Mouse (Mus musculus): Measurements from ENCODE around the gene Prcc. TPM values are rescaled to one million over a fixed set of nuclear protein-coding genes. Genes with fewer than 3 reads are reported as not detected.

The Prcc gene
- total RNA-seq (2014; rRNA removed): 8.0 and 9.9 TPM in 2 replicates
- 15.1 and 16.8 TPM in 2 replicates for polyA plus RNA-seq (2012; rRNA removed)

GRCm38 (mm10) chr3:87885281-87886003, at the start of gene Prcc:
Gene Prcc (minus strand): TSS chr3:87885608.
- Histone ChIP-seq H3K4me1 (ENCODE audit: control insufficient read depth, insufficient read depth, low read length) (peaks cover 9% of the 10 kb centered on the region; the same call in 1 of the 2 replicates), H3K27me3 (ENCODE audit: control insufficient read depth, insufficient read depth, low read length) (no peaks in the 10 kb centered on the region), H3K79me2 (ENCODE audit: control insufficient read depth, insufficient read depth, low read length) (peaks cover 21% of the 10 kb centered on the region), H3K36me3 (ENCODE audit: control insufficient read depth, insufficient read depth, low read length) (peaks cover 2% of the 10 kb centered on the region), H3K4me3 (ENCODE audit: insufficient read depth, low read depth, low read length) (peak within 1 kb of the TSS; percentile 88), H3K9ac (ENCODE audit: low read depth, low read length) (peak within 1 kb of the TSS; percentile 90), H3K27ac (replicated peaks; ENCODE audit: insufficient read depth, low read depth, low read length) (peak within 1 kb of the TSS; percentile 91)
- under 1% methylated on average over 33 of the region's 33 CpGs for WGBS
- peak; percentile 100 for DNase-seq (ENCODE audit: extremely low read depth, low read depth, low spot score)
- TF ChIP-seq POLR2A (IDR thresholded peaks at IDR 0.05; ENCODE audit: extremely low read depth, insufficient read depth, low read length): no peak
- TF ChIP-seq CTCF (IDR thresholded peaks at IDR 0.05; ENCODE audit: low read depth, low read length): no peak

DNA sequence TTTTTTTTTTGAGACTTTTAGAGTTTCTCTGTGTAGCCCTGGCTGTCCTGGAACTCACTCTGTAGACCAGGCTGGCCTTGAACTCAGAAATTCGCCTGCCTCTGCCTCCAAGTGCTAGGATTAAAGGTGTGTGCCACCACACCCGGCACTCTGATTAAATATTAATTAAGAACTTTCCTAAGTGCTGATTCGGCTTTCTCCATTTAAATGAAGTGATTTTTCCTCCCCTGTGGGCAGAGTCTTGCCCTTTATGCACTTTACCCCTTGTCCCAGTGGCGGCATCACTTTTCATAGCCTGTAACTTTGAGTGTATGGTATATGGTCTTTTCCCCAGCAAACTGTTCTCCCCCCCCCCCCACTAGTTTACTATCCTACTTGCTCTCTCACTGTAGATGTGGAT, 49.8 kb upstream of the Prcc start:
- H3K4me3 ChIP-seq (ENCODE audit: insufficient read depth, low read depth, low read length): no peak overlapping the region
- H3K27ac ChIP-seq (replicated peaks; ENCODE audit: insufficient read depth, low read depth, low read length): peak overlapping the region; percentile 11
- H3K4me1 ChIP-seq (ENCODE audit: control insufficient read depth, insufficient read depth, low read length): peaks cover 25% of the 10 kb centered on the region
- TF ChIP-seq POLR2A (IDR thresholded peaks at IDR 0.05; ENCODE audit: extremely low read depth, insufficient read depth, low read length): no peak
- no peak for TF ChIP-seq CTCF (IDR thresholded peaks at IDR 0.05; ENCODE audit: low read depth, low read length)
- DNase-seq (ENCODE audit: extremely low read depth, low read depth, low spot score): peak; percentile 42
- H3K79me2 ChIP-seq (ENCODE audit: control insufficient read depth, insufficient read depth, low read length): peaks cover 26% of the 10 kb centered on the region
- 24% methylated on average over 4 of the region's 4 CpGs for WGBS
- no peaks in the 10 kb centered on the region for H3K27me3 ChIP-seq (ENCODE audit: control insufficient read depth, insufficient read depth, low read length)
- no peak overlapping the region for H3K9ac ChIP-seq (ENCODE audit: low read depth, low read length)
- H3K36me3 ChIP-seq (ENCODE audit: control insufficient read depth, insufficient read depth, low read length): peaks cover 33% of the 10 kb centered on the region

DNA sequence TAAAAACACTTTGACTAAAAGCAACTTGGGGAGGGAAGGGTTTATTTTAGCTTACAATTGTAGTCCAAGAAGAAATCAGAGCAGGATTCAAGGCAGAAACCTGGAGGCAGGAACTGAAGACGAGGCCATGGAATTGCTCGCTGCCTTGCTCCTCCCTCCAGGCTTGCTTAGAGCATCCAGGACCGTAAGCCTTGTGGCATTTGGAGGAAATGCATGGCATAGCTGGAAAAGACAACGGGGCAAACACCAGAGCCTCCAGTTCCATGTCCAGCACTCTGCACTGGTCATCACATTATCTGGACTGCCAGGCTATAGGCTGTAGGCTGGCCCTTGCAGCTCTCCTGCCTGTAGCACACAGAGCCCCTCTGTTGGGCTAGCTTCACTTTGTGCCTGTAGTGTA, 49.1 kb upstream of the Prcc start:
- no peak for DNase-seq (ENCODE audit: extremely low read depth, low read depth, low spot score)
- Histone ChIP-seq H3K79me2 (ENCODE audit: control insufficient read depth, insufficient read depth, low read length) (peaks cover 26% of the 10 kb centered on the region), H3K4me3 (ENCODE audit: insufficient read depth, low read depth, low read length) (no peak overlapping the region), H3K9ac (ENCODE audit: low read depth, low read length) (no peak overlapping the region), H3K36me3 (ENCODE audit: control insufficient read depth, insufficient read depth, low read length) (peaks cover 26% of the 10 kb centered on the region), H3K4me1 (ENCODE audit: control insufficient read depth, insufficient read depth, low read length) (peaks cover 25% of the 10 kb centered on the region), H3K27ac (replicated peaks; ENCODE audit: insufficient read depth, low read depth, low read length) (peak overlapping the region; percentile 90), H3K27me3 (ENCODE audit: control insufficient read depth, insufficient read depth, low read length) (no peaks in the 10 kb centered on the region)
- TF ChIP-seq CTCF (IDR thresholded peaks at IDR 0.05; ENCODE audit: low read depth, low read length) (peak; percentile 12; the same call in 1 of the 2 replicates), POLR2A (IDR thresholded peaks at IDR 0.05; ENCODE audit: extremely low read depth, insufficient read depth, low read length) (no peak)
- 42% methylated on average over 4 of the region's 4 CpGs for WGBS

GRCm38 (mm10) chr3:87934026-87934425, 48.6 kb upstream of the Prcc start:
- peak overlapping the region; percentile 30 for H3K4me3 ChIP-seq (ENCODE audit: insufficient read depth, low read depth, low read length)
- H3K4me1 ChIP-seq (ENCODE audit: control insufficient read depth, insufficient read depth, low read length): peaks cover 29% of the 10 kb centered on the region
- peaks cover 30% of the 10 kb centered on the region for H3K79me2 ChIP-seq (ENCODE audit: control insufficient read depth, insufficient read depth, low read length)

GRCm38 (mm10) chr3:87930078-87930795, 44.8 kb upstream of the Prcc start, which contains the start of the genes Isg20l2 and Rrnad1:
Gene Isg20l2 (plus strand): TSS chr3:87930314.
Gene Rrnad1 (minus strand): TSS chr3:87930717.
- Histone ChIP-seq H3K79me2 (ENCODE audit: control insufficient read depth, insufficient read depth, low read length) (peaks cover 32% of the 10 kb centered on the region), H3K27me3 (ENCODE audit: control insufficient read depth, insufficient read depth, low read length) (no peaks in the 10 kb centered on the region), H3K4me3 (ENCODE audit: insufficient read depth, low read depth, low read length) (peak within 1 kb of the TSS; percentile 76), H3K36me3 (ENCODE audit: control insufficient read depth, insufficient read depth, low read length) (peaks cover 9% of the 10 kb centered on the region; the same call in 1 of the 2 replicates), H3K27ac (replicated peaks; ENCODE audit: insufficient read depth, low read depth, low read length) (peak within 1 kb of the TSS; percentile 65), H3K4me1 (ENCODE audit: control insufficient read depth, insufficient read depth, low read length) (peaks cover 28% of the 10 kb centered on the region), H3K9ac (ENCODE audit: low read depth, low read length) (peak within 1 kb of the TSS; percentile 82)
- under 1% methylated on average over 78 of the region's 78 CpGs for WGBS
- peak; percentile 93 for DNase-seq (ENCODE audit: extremely low read depth, low read depth, low spot score)
- TF ChIP-seq CTCF (IDR thresholded peaks at IDR 0.05; ENCODE audit: low read depth, low read length): peak; percentile 89
- TF ChIP-seq POLR2A (IDR thresholded peaks at IDR 0.05; ENCODE audit: extremely low read depth, insufficient read depth, low read length): no peak; the same call in 1 of the 2 replicates

More at GRCm38 (mm10) chr3:87934026-87934425, 48.6 kb upstream of the Prcc start:
- H3K9ac ChIP-seq (ENCODE audit: low read depth, low read length): peak overlapping the region; percentile 50
- H3K27me3 ChIP-seq (ENCODE audit: control insufficient read depth, insufficient read depth, low read length): no peaks in the 10 kb centered on the region
- TF ChIP-seq POLR2A (IDR thresholded peaks at IDR 0.05; ENCODE audit: extremely low read depth, insufficient read depth, low read length) (no peak), CTCF (IDR thresholded peaks at IDR 0.05; ENCODE audit: low read depth, low read length) (no peak)
- H3K27ac ChIP-seq (replicated peaks; ENCODE audit: insufficient read depth, low read depth, low read length): peak overlapping the region; percentile 90
- 22% methylated on average over 5 of the region's 5 CpGs for WGBS
- peaks cover 22% of the 10 kb centered on the region for H3K36me3 ChIP-seq (ENCODE audit: control insufficient read depth, insufficient read depth, low read length)
- peak; percentile 95 for DNase-seq (ENCODE audit: extremely low read depth, low read depth, low spot score)

Measured in liver, adult 2 months (tissue).